Mouse (Mus musculus) ES-Bruce4 (cell line): ENCODE results near the gene Fxyd5. TPM values are rescaled to one million over a fixed set of nuclear protein-coding genes. Genes with fewer than 3 reads are reported as not detected.

ENCODE experiments used
- H3K27ac ChIP-seq: 2 replicates; pipeline ENCODE4 v1.5.1; 2012; ENCODE audit warnings: low read length, inconsistent platforms; ENCODE audit not compliant: insufficient read depth
- H3K27me3 ChIP-seq: 2 replicates; pipeline ENCODE4 v1.6.1; 2012; ENCODE audit warnings: mild to moderate bottlenecking, low read length, inconsistent platforms; ENCODE audit not compliant: control insufficient read depth, poor library complexity, insufficient read depth, severe bottlenecking
- H3K36me3 ChIP-seq: 2 replicates; pipeline ENCODE4 v1.6.1; 2012; ENCODE audit warnings: inconsistent platforms, mild to moderate bottlenecking, low read length, moderate library complexity; ENCODE audit not compliant: control insufficient read depth, poor library complexity, insufficient read depth, severe bottlenecking
- H3K4me1 ChIP-seq: one replicate; pipeline ENCODE4 v1.8.1; 2011; ENCODE audit warnings: low read length; ENCODE audit not compliant: control insufficient read depth, insufficient read depth
- H3K4me3 ChIP-seq: 2 replicates; pipeline ENCODE4 v1.5.1; 2011; ENCODE audit warnings: low read depth, mild to moderate bottlenecking, low read length
- H3K9ac ChIP-seq: 2 replicates; pipeline ENCODE4 v1.6.1; 2012; ENCODE audit warnings: low read depth, mild to moderate bottlenecking, inconsistent platforms; ENCODE audit not compliant: poor library complexity, severe bottlenecking
- H3K9me3 ChIP-seq: replicated peaks from 2 replicates; pipeline ENCODE4 v1.6.1; 2012; ENCODE audit warnings: mild to moderate bottlenecking, low read length, inconsistent platforms; ENCODE audit not compliant: control insufficient read depth, poor library complexity, insufficient read depth, severe bottlenecking
- CTCF ChIP-seq: IDR thresholded peaks from one replicate; pipeline ENCODE4 v1.8.1; 2011; ENCODE audit warnings: low read depth, low read length
- EP300 ChIP-seq: IDR thresholded peaks from 2 replicates; pipeline ENCODE4 v1.6.1; 2011; ENCODE audit warnings: low read depth, low read length; ENCODE audit not compliant: insufficient read depth
- POLR2A ChIP-seq: IDR thresholded peaks from one replicate; pipeline ENCODE4 v1.8.1; 2011; ENCODE audit warnings: low read length; ENCODE audit not compliant: insufficient read depth
- polyA plus RNA-seq: library from polyadenylated mRNA; stranded (reverse); fragments of >200 nt; gene quantifications from 2 replicates; pipeline ENCODE4 v1.2.4, GENCODE M21; 2011; ENCODE audit warnings: low read depth; ENCODE audit not compliant: missing spikeins, insufficient read depth, insufficient read length

Gene Fxyd5
- polyA plus RNA-seq, 1 experiment = 6.0 TPM

- peak; percentile 57 for TF ChIP-seq CTCF
- no peak for TF ChIP-seq POLR2A
- no peak overlapping the region for H3K4me3 ChIP-seq
- no peaks in the 10 kb centered on the region for H3K27me3 ChIP-seq
- no peak overlapping the region for H3K9ac ChIP-seq
- H3K4me1 ChIP-seq = no peaks in the 10 kb centered on the region
- H3K27ac ChIP-seq = no peak overlapping the region
- no peaks in the 10 kb centered on the region for H3K36me3 ChIP-seq
- H3K9me3 ChIP-seq = no peaks in the 10 kb centered on the region
Measured at GRCm38 (mm10) chr7:31034789-31035188, 7.5 kb downstream of the Fxyd5 start.

- Histone ChIP-seq H3K9ac (no peak overlapping the region), H3K4me3 (no peak overlapping the region), H3K27ac (no peak overlapping the region), H3K4me1 (no peaks in the 10 kb centered on the region), H3K9me3 (no peaks in the 10 kb centered on the region), H3K36me3 (no peaks in the 10 kb centered on the region), H3K27me3 (no peaks in the 10 kb centered on the region)
- TF ChIP-seq EP300 (no peak), POLR2A (no peak), CTCF (no peak)
Measured at GRCm38 (mm10) chr7:31033409-31034165, 8.7 kb downstream of the Fxyd5 start.

DNA sequence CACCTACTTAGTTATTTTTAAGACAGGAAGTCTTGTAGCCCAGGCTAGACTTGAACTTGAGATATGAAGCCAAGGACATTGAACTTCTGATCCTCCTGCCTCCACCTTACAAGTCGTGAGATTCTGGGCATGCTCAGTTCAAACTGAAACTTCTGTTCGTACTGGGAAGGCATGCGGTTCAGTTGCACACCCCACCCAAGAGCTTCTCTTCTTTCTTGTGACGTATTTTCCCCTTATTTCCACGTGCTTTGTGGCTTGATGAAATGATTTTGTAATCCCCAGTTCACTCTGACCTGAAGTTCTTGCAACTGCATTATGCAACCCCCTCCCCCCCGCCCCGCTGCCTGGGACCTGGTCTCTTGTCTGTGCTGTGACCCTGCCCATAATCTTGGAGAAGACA is 10.6 kb downstream of the Fxyd5 start:
- TF ChIP-seq EP300 = no peak

GRCm38 (mm10) chr7:31030717-31031116 is 11.6 kb downstream of the Fxyd5 start:
- no peak for TF ChIP-seq EP300
- no peak for TF ChIP-seq POLR2A
- no peak for TF ChIP-seq CTCF
- Histone ChIP-seq H3K27me3 (no peaks in the 10 kb centered on the region), H3K9ac (no peak overlapping the region), H3K4me1 (no peaks in the 10 kb centered on the region), H3K4me3 (no peak overlapping the region), H3K27ac (no peak overlapping the region), H3K36me3 (no peaks in the 10 kb centered on the region), H3K9me3 (no peaks in the 10 kb centered on the region)

More for the DNA sequence above, 10.6 kb downstream of the Fxyd5 start:
- Histone ChIP-seq H3K36me3 (no peaks in the 10 kb centered on the region), H3K9me3 (no peaks in the 10 kb centered on the region), H3K4me3 (no peak overlapping the region), H3K27me3 (no peaks in the 10 kb centered on the region), H3K4me1 (no peaks in the 10 kb centered on the region), H3K27ac (no peak overlapping the region), H3K9ac (no peak overlapping the region)

DNA sequence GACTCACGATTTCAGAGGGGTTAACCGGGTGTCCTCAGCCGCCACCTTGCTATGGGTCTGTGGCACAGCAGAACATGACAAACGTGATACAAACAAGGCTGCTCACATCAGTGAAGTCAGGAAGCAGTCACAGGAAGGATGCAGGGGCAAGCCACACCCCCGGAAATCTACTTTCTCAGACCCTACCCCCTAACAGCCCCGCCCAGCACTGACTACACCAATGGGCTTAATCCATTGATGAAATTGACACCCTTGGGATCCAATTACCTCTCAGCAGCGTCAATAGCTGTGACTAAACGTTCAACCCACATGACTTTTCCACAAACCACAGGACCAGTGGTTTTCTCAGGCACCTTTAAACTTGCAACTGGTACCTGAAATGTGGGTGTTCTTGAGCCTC is 13.7 kb downstream of the Fxyd5 start:
- Histone ChIP-seq H3K9me3 (no peaks in the 10 kb centered on the region), H3K9ac (no peak overlapping the region), H3K27me3 (no peaks in the 10 kb centered on the region), H3K4me1 (no peaks in the 10 kb centered on the region), H3K27ac (no peak overlapping the region), H3K4me3 (0 out of 2 replicates have a peak overlapping the region, but pooled peaks have one; percentile 34), H3K36me3 (no peaks in the 10 kb centered on the region)
- no peak for TF ChIP-seq EP300

- TF ChIP-seq CTCF (no peak), POLR2A (no peak), EP300 (no peak)
- H3K9ac ChIP-seq = no peak overlapping the region
- H3K27ac ChIP-seq = no peak overlapping the region
- H3K4me3 ChIP-seq = no peak overlapping the region
- no peaks in the 10 kb centered on the region for H3K27me3 ChIP-seq
- no peaks in the 10 kb centered on the region; the same call in 1 of the 2 replicates for H3K9me3 ChIP-seq
- H3K4me1 ChIP-seq = no peaks in the 10 kb centered on the region
- no peaks in the 10 kb centered on the region for H3K36me3 ChIP-seq
Measured at GRCm38 (mm10) chr7:31017104-31017901, 25.0 kb downstream of the Fxyd5 start.
